Mouse (Mus musculus): Measurements from ENCODE around the gene Fus.
"Not testable (repeated sequence)": the region's sequence is repeated elsewhere in the genome, so short reads cannot be mapped to it uniquely, and the experiment has no call there.

The Fus gene

DNA sequence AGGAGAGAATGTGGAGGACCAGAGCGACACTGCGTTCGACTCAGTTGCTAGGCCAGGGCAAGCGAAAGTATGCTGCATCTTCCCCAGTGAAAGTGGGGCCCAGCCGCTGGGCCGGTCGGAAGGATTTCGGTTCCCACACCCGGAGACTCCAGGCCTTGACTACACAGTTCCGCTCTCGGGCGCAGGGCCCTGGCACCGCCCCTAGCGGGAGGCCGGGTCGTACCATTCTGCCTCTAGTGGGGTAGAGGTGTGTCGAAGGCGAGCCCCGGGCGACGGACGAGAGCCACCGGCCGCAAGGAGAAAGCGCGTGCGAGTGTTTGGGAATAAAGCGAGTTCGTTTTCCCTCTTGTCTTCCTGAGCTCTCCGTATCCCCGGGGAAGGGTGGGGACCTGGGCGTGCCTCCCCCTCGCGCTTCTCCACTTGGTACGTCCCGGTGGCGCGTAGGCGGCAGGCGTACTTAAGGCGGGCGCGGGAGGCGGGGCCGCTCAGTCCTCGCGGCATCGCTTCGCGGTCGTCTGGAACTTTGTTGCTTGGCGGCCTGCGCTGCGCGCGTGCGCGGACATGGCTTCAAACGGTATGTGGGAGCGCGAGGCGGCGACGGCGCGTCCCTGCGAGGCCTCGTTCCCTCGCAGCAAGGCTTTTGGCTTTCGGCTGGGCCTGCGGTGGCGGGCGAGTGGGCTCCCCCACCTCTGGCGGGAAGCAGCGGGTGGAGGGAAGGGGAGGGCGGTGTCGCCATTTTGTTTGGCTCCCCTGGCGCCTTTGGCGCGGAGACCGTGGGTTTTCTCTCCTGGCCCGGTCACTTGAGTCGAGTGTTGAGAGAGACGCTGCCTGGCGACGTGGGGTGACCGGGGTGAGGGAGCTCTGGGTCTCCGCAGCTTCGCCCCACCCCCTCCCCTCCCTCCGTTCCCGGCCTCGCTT lies at the start of gene Fus:
Fus (plus strand) TSS at position 454 of the 918 bp plus-strand sequence.
- peak; percentile 94 for DNase-seq (ENCODE audit: low read depth, low spot score)

DNA sequence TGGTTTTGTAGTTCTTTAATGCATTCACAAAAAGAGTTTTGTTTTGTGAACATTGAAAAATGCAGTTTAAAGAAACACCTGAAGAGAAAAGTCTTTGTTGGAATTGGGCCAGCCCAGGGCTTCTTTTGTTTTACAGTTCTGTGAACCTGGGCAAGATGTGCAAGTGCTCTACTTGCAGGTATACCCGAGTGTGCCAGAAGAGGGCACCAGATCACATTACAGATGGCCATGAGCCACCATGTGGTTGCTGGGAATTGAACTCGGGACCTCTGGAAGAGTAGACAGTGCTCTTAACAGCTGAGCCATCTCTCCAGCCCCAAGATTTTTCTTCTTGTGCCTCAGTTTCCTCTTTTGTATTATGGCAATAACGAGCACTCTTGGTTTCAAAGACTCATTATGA lies 49.1 kb upstream of the Fus start:
- DNase-seq (ENCODE audit: low read depth, low spot score) = no peak

- DNase-seq (ENCODE audit: low read depth, low spot score) = no peak
Measured at GRCm38 (mm10) chr7:127919290-127919689, 48.0 kb upstream of the Fus start.

- DNase-seq (ENCODE audit: low read depth, low spot score) = no peak
Measured at GRCm38 (mm10) chr7:127921516-127921915, 45.7 kb upstream of the Fus start.

DNA sequence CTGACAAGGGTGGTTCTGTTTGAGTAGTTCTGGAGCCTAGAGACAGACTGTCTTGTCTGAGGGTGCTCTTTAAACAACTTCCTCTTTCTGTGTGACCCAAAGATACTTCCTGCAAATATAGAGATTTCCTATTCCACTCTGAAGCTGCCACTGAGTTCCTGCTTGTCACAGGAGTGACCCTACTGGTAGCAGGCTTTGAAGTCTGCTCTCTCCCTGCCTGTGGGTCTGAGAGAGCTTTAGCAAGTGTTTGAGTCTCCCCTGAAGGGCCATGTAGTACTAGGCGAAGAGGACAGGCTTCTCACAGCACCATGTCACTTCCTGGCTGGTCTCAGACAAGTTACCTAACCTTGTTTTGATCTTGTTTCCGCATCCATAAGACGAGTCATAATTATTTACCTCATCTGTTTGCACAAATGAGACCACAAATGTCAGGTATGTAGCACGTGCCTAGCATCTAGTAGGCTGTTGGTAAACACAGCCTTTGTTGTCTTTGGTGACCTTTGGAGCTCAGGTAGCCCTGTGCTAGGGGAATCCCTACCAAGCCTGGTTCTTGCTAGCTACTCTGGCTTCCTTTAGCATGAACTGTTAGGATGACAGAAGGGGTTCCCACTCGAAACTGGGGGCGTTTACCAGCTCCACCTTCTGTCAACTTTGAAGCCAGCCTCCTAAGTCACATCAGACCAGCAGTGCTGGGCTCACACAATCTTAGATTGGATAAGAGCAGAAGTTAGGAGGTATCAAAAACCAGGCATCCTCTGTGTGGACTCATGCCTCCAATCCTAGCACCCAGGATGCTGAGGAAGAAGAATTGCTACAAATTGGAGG lies 44.6 kb upstream of the Fus start:
- DNase-seq (ENCODE audit: low read depth, low spot score) = no peak

GRCm38 (mm10) chr7:127923714-127924113 lies 43.5 kb upstream of the Fus start:
- DNase-seq (ENCODE audit: low read depth, low spot score) = no peak

DNA sequence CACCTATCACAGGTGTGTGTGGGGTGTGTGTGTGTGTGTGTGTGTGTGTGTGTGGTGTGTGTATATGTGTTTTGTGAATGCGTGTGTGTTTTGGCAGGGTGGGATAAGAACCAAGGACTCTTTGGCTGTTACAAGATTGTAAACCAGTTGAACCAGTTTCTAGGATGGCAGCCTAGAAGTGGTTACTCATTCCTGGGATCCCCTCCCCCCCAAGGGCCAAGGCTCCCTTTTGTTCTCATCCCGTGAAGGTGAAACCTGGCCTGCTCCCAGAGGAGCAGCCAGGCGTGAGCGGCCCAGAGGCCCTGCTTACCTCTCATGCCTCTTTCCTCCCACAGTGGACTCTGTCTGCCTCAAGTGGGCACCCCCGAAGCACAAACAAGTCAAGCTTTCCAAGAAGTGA lies 42.0 kb upstream of the Fus start:
- DNase-seq (ENCODE audit: low read depth, low spot score) = no peak

DNA sequence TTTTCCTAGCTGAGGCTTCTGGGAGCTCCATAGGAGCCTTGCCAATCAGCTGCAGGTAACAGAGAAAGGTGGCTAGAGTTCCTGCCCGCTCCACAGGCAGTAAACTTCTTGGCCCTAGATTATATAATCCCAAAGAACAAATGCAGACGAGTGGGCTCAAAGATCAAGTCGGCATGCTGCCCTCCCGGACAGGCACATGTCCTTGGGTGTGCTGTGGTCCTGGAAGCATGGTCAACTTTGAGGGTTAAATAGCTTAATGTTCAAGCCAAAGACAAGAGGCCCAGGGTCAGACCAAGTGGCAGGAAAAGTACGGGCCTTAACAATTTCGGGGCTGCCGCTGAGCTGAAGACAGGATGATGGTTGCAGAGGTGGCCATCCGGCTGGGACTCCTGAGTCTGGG lies 41.2 kb upstream of the Fus start:
- no peak for DNase-seq (ENCODE audit: low read depth, low spot score)

- DNase-seq (ENCODE audit: low read depth, low spot score) = no peak
Measured at GRCm38 (mm10) chr7:127926846-127927245, 40.4 kb upstream of the Fus start.

- no peak for DNase-seq (ENCODE audit: low read depth, low spot score)
Measured at GRCm38 (mm10) chr7:127927726-127928125, 39.5 kb upstream of the Fus start.

DNA sequence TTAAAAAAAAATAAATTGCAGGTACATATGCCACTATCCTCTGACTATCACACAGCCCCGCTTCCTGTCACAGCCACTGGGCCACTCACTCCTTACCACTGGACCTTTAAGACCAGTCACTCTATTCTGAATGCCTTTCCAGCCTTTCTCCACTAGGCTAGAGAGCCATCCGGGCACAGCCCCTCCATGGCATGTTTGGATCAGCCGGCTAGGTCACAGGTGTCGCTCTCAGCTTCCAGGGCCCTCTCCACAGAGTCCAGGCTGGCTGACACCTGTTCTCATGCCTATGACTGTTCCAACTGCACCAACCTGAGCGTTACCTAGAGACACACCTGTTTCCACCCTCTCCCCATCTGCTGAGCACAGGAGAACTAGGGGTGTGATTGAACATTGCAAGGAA lies 38.7 kb upstream of the Fus start:
- DNase-seq (ENCODE audit: low read depth, low spot score) = no peak

DNA sequence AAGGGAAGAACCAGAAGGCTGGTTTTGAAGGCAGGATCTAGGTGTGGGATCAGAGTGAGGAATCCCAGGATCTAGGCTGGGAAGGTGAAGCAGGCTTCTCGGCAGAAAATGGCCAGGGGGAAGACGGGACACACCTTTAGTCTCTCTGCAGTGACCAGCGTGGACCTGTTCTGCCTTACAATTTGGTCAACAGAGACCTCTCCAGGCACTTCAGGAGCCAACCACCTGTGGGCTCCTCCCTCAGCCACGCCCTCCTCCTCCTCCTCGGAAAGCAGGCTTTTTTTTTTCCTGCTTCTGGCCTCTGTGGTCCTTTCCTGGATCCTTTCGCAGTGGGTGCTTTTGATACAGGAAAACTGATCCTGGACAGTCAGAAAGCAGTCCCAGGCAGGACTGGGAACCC lies 37.3 kb upstream of the Fus start, which contains the start of gene Prss8:
Prss8 (minus strand) TSS at position 182 of the 400 bp plus-strand sequence.
- DNase-seq (ENCODE audit: low read depth, low spot score) = no peak

GRCm38 (mm10) chr7:127930636-127931035 lies 36.6 kb upstream of the Fus start:
- DNase-seq (ENCODE audit: low read depth, low spot score) = no peak

- DNase-seq (ENCODE audit: low read depth, low spot score) = no peak
Measured at GRCm38 (mm10) chr7:127931351-127932135, 35.7 kb upstream of the Fus start.

- DNase-seq (ENCODE audit: low read depth, low spot score) = no peak
Measured at GRCm38 (mm10) chr7:127932273-127933031, 34.8 kb upstream of the Fus start.

DNA sequence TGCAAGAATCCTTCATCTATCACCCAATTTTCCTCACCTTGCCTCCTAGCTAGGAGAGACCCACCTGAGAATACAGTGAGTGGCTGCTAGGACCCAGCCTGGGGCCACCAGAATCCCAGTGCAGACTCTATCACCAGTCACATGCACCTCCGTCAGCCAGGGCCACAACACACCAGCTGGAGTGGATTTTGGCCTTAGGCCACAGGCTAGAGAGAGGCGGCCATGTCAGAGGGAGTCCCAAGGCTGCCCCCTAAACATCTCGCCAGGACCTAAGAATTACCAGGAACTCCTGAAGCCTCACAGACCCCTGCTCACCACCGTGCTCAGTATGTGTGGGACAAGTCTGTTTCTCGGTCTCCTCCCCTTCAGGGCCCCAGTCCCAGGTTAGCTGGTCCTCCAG lies 33.2 kb upstream of the Fus start:
- DNase-seq (ENCODE audit: low read depth, low spot score) = no peak

GRCm38 (mm10) chr7:127935028-127935722 lies 32.1 kb upstream of the Fus start:
- peak; percentile 96 for DNase-seq (ENCODE audit: low read depth, low spot score)

GRCm38 (mm10) chr7:127935748-127936159 lies 31.5 kb upstream of the Fus start:
- DNase-seq (ENCODE audit: low read depth, low spot score) = peak; percentile 29

- no peak for DNase-seq (ENCODE audit: low read depth, low spot score)
Measured at GRCm38 (mm10) chr7:127936216-127936884, 30.9 kb upstream of the Fus start.

- not testable (repeated sequence) for DNase-seq (ENCODE audit: low read depth, low spot score)
Measured at GRCm38 (mm10) chr7:127942097-127942496, 25.2 kb upstream of the Fus start.

All from skeletal muscle tissue, adult 2 months (tissue).